Mouse (Mus musculus): Measurements from ENCODE around the gene Nans. TPM values are rescaled to one million over a fixed set of nuclear protein-coding genes. Genes with fewer than 3 reads are reported as not detected.
A peak's percentile ranks its signal among the peaks of the same experiment; 100 is the strongest.

Gene Nans
- polyA plus RNA-seq, 1 experiment from 2014 or later, result 67.7 TPM

GRCm38 (mm10) chr4:46493071-46493470, 4.0 kb downstream of the Nans start:
- WGBS, result 96% methylated on average over 6 of the region's 6 CpGs

GRCm38 (mm10) chr4:46495543-46495942, 6.5 kb downstream of the Nans start:
- TF ChIP-seq CTCF (IDR thresholded peaks at IDR 0.05; ENCODE audit: low read depth), result no peak
- TF ChIP-seq EP300 (optimal IDR thresholded peaks at IDR 0.05), result no peak
- Histone ChIP-seq H3K4me2 (replicated peaks; ENCODE audit: low read depth) (no peak overlapping the region), H3K27ac (replicated peaks) (no peak overlapping the region), H3K9me3 (ENCODE audit: control insufficient read depth, low read length) (no peaks in the 10 kb centered on the region), H3K4me3 (ENCODE audit: low read depth, low read length) (no peak overlapping the region), H3K4me1 (replicated peaks; ENCODE audit: control insufficient read depth, insufficient read depth) (no peaks in the 10 kb centered on the region), H3K9ac (ENCODE audit: low read length) (no peak overlapping the region), H3K36me3 (ENCODE audit: control insufficient read depth, insufficient read depth, low read length) (peaks cover 18% of the 10 kb centered on the region), H3K27me3 (ENCODE audit: control insufficient read depth, insufficient read depth, low read length) (no peaks in the 10 kb centered on the region)
- ATAC-seq (ENCODE audit: low FRiP score, low TSS enrichment), result peak; percentile 44; the same call in 1 of the 2 replicates
- WGBS, result 70% methylated on average over 12 of the region's 12 CpGs
- no peak for DNase-seq (ENCODE audit: low spot score)

More at GRCm38 (mm10) chr4:46493071-46493470, 4.0 kb downstream of the Nans start:
- no peaks in the 10 kb centered on the region for H3K4me1 ChIP-seq (replicated peaks; ENCODE audit: control insufficient read depth, insufficient read depth)
- TF ChIP-seq CTCF (IDR thresholded peaks at IDR 0.05; ENCODE audit: low read depth) (no peak), EP300 (optimal IDR thresholded peaks at IDR 0.05) (no peak)
- no peaks in the 10 kb centered on the region for H3K27me3 ChIP-seq (ENCODE audit: control insufficient read depth, insufficient read depth, low read length)
- H3K27ac ChIP-seq (replicated peaks), result no peak overlapping the region
- DNase-seq (ENCODE audit: low spot score) (no peak), ATAC-seq (ENCODE audit: low FRiP score, low TSS enrichment) (no peak)
- H3K9me3 ChIP-seq (ENCODE audit: control insufficient read depth, low read length), result no peaks in the 10 kb centered on the region
- no peak overlapping the region for H3K4me2 ChIP-seq (replicated peaks; ENCODE audit: low read depth)
- no peak overlapping the region for H3K4me3 ChIP-seq (ENCODE audit: low read depth, low read length)
- H3K36me3 ChIP-seq (ENCODE audit: control insufficient read depth, insufficient read depth, low read length), result peaks cover 15% of the 10 kb centered on the region
- no peak overlapping the region for H3K9ac ChIP-seq (ENCODE audit: low read length)

GRCm38 (mm10) chr4:46497286-46497892, 8.3 kb downstream of the Nans start:
- H3K4me1 ChIP-seq (replicated peaks; ENCODE audit: control insufficient read depth, insufficient read depth), result no peaks in the 10 kb centered on the region
- H3K9ac ChIP-seq (ENCODE audit: low read length), result no peak overlapping the region
- TF ChIP-seq CTCF (IDR thresholded peaks at IDR 0.05; ENCODE audit: low read depth), result peak; percentile 96
- no peak for TF ChIP-seq EP300 (optimal IDR thresholded peaks at IDR 0.05)
- peaks cover 22% of the 10 kb centered on the region for H3K36me3 ChIP-seq (ENCODE audit: control insufficient read depth, insufficient read depth, low read length)
- DNase-seq (ENCODE audit: low spot score) (peak; percentile 81), ATAC-seq (ENCODE audit: low FRiP score, low TSS enrichment) (peak; percentile 49; the same call in 1 of the 2 replicates)
- 40% methylated on average over 4 of the region's 4 CpGs for WGBS
- no peak overlapping the region for H3K4me2 ChIP-seq (replicated peaks; ENCODE audit: low read depth)
- H3K9me3 ChIP-seq (ENCODE audit: control insufficient read depth, low read length), result no peaks in the 10 kb centered on the region
- H3K4me3 ChIP-seq (ENCODE audit: low read depth, low read length), result no peak overlapping the region
- H3K27me3 ChIP-seq (ENCODE audit: control insufficient read depth, insufficient read depth, low read length), result no peaks in the 10 kb centered on the region
- no peak overlapping the region for H3K27ac ChIP-seq (replicated peaks)

- H3K9ac ChIP-seq (ENCODE audit: low read length), result no peak overlapping the region
- no peak overlapping the region for H3K4me3 ChIP-seq (ENCODE audit: low read depth, low read length)
- H3K27ac ChIP-seq (replicated peaks), result no peak overlapping the region
- WGBS, result 63% methylated on average over 3 of the region's 3 CpGs
- H3K36me3 ChIP-seq (ENCODE audit: control insufficient read depth, insufficient read depth, low read length), result peaks cover 15% of the 10 kb centered on the region
- no peaks in the 10 kb centered on the region for H3K9me3 ChIP-seq (ENCODE audit: control insufficient read depth, low read length)
- no peaks in the 10 kb centered on the region for H3K27me3 ChIP-seq (ENCODE audit: control insufficient read depth, insufficient read depth, low read length)
- TF ChIP-seq EP300 (optimal IDR thresholded peaks at IDR 0.05), result no peak
- no peak for TF ChIP-seq CTCF (IDR thresholded peaks at IDR 0.05; ENCODE audit: low read depth)
- DNase-seq (ENCODE audit: low spot score) (no peak), ATAC-seq (ENCODE audit: low FRiP score, low TSS enrichment) (no peak)
- no peaks in the 10 kb centered on the region for H3K4me1 ChIP-seq (replicated peaks; ENCODE audit: control insufficient read depth, insufficient read depth)
- no peak overlapping the region for H3K4me2 ChIP-seq (replicated peaks; ENCODE audit: low read depth)
Measured at GRCm38 (mm10) chr4:46498511-46498910, 9.5 kb downstream of the Nans start.

- H3K4me2 ChIP-seq (replicated peaks; ENCODE audit: low read depth), result no peak overlapping the region
- peaks cover 11% of the 10 kb centered on the region for H3K36me3 ChIP-seq (ENCODE audit: control insufficient read depth, insufficient read depth, low read length)
- H3K27me3 ChIP-seq (ENCODE audit: control insufficient read depth, insufficient read depth, low read length), result no peaks in the 10 kb centered on the region
- H3K4me3 ChIP-seq (ENCODE audit: low read depth, low read length), result no peak overlapping the region
- H3K9ac ChIP-seq (ENCODE audit: low read length), result no peak overlapping the region
- 14% methylated on average over 4 of the region's 4 CpGs for WGBS
- no peaks in the 10 kb centered on the region for H3K9me3 ChIP-seq (ENCODE audit: control insufficient read depth, low read length)
- DNase-seq (ENCODE audit: low spot score), result peak; percentile 45
- ATAC-seq (ENCODE audit: low FRiP score, low TSS enrichment), result no peak
- H3K4me1 ChIP-seq (replicated peaks; ENCODE audit: control insufficient read depth, insufficient read depth), result no peaks in the 10 kb centered on the region
- TF ChIP-seq EP300 (optimal IDR thresholded peaks at IDR 0.05) (no peak), CTCF (IDR thresholded peaks at IDR 0.05; ENCODE audit: low read depth) (peak; percentile 84)
- H3K27ac ChIP-seq (replicated peaks), result no peak overlapping the region
Measured at GRCm38 (mm10) chr4:46498976-46499375, 9.9 kb downstream of the Nans start.
